Mouse (Mus musculus): ENCODE data around the gene G6pc3. TPM values are rescaled to one million over a fixed set of nuclear protein-coding genes. Genes with fewer than 3 reads are reported as not detected.
A peak's percentile ranks its signal among the peaks of the same experiment; 100 is the strongest.
"Not testable (repeated sequence)": the region's sequence is repeated elsewhere in the genome, so short reads cannot be mapped to it uniquely, and the experiment has no call there.

The G6pc3 gene
- 130 and 136 TPM in 2 replicates for polyA plus RNA-seq (2012; rRNA removed)

- DNase-seq (ENCODE audit: low read depth), result peak; percentile 33
Observed at GRCm38 (mm10) chr11:102189461-102190436, at the start of gene G6pc3. Gene G6pc3 (plus strand): TSS chr11:102189620.

DNA sequence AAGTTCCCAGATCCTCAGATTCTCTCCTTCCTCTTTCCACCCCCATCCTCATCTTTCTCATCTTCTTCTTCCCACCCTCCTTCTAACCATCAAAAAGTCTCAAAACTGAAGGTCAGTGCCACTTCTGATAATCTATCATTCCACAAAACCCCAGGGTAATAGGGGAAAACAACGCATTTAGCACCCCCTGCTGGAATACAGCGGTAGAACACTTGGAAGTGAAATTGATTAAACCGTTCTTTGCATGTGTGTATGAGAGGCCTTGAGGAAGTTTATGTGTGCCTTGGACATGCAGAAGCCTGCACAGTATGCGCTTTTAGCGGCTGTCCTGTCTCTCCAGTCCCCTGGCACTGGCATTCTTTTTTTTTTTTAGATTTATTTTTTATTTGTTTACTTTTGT is 48.9 kb upstream of the G6pc3 start:
- no peak for DNase-seq (ENCODE audit: low read depth)

DNA sequence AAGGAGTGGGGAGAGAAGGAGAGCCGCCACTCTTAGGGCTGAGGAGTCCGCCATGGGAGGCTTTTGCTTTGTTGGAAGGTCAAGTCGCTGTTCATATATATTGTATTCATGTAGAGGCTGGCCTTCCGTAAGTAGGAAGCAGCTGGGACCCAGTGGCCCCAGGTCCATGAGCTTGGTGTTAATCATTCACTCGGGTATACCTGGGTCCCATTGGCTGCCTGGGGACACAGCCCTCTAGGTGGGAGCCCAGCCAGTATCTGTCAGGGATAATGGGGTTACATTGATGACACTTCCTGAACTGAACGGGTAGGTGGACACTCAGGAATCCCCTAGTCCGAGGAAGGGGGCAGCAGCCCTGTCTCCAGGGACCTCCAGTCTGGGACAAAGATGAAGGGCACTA is 47.1 kb upstream of the G6pc3 start:
- DNase-seq (ENCODE audit: low read depth), result no peak

- no peak for DNase-seq (ENCODE audit: low read depth)
Observed at GRCm38 (mm10) chr11:102144957-102145470, 44.4 kb upstream of the G6pc3 start.

- DNase-seq (ENCODE audit: low read depth), result no peak
Observed at GRCm38 (mm10) chr11:102145471-102146001, 43.9 kb upstream of the G6pc3 start, which contains the start of gene Nags. Gene Nags (plus strand): TSS chr11:102145513.

GRCm38 (mm10) chr11:102146005-102146404 is 43.4 kb upstream of the G6pc3 start:
- DNase-seq (ENCODE audit: low read depth), result no peak

DNA sequence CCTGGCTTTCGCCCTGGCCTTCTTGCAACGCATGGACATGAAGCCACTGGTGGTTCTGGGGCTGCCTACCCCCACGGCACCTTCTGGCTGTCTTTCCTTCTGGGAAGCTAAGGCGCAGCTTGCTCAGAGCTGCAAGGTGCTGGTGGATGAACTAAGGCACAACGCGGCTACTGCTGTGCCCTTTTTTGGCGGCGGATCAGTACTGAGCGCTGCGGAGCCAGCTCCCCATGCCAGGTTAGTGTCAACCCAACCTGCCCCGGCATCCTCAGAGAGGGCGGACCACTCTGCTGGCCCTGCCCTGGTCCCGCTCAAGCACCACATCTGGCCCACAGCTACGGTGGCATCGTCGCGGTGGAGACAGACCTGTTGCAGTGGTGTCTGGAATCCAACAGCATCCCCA is 42.9 kb upstream of the G6pc3 start:
- DNase-seq (ENCODE audit: low read depth), result no peak

- no peak for DNase-seq (ENCODE audit: low read depth)
Observed at GRCm38 (mm10) chr11:102147213-102147989, 42.0 kb upstream of the G6pc3 start.

- peak; percentile 46 for DNase-seq (ENCODE audit: low read depth)
Observed at GRCm38 (mm10) chr11:102156039-102156785, 33.2 kb upstream of the G6pc3 start, which contains the start of gene Tmem101. Gene Tmem101 (minus strand): TSS chr11:102156404.

GRCm38 (mm10) chr11:102156786-102157089 is 32.7 kb upstream of the G6pc3 start:
- DNase-seq (ENCODE audit: low read depth), result no peak

DNA sequence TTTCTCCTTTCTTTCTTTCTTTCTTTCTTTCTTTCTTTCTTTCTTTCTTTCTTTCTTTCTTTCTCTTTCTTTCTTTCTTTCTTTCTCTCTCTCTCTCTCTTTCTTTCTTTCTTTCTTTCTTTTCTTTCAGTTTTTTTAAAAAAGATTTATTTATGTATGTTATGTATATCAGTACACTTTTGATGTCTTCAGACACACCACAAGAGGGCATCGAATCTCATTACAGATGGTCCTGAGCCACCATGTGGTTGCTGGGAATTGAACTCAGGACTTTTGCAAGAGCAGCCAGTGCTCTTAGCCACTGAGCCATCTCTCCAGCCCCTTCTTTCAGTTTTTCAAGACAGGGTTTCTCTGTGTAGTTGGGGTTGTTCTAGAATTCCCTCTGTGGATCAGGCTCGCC is 31.4 kb upstream of the G6pc3 start:
- DNase-seq (ENCODE audit: low read depth), result not testable (repeated sequence)

GRCm38 (mm10) chr11:102159781-102160180 is 29.6 kb upstream of the G6pc3 start:
- peak; percentile 66 for DNase-seq (ENCODE audit: low read depth)

DNA sequence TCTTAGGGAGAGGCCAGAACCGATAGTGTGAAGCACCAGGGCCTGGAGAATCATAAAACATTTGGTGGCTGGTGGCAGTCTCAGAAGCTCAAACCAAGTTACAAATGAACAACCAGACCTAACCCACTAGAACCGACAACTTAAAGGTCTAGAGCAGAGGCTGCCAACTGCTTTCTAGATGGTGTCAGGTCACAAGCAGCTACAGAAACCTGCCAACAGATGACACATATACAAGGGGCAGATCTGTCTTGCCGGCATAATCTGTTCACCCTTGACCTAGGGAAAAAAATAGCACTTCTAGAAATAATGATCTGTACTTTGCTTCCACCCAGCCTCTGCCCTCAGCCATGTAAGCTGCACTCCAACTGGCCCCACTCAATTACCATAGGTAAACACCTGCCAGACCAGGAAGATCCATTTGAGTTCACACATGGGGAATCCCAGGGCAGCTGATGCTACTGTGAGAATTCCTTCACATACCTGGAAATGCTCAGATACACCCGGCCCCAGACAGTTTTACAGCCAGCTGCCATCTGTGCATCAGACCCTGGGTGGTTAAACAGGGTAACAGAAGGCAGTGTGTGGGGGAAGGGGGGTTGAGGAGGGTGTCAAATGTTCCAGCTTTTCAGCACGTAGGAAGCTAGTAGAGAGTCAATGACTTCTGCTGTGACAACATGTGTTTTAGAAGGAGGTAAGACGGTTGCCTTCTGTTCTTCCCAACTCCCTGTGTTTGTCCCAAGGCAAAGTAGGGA is 23.3 kb upstream of the G6pc3 start:
- no peak for DNase-seq (ENCODE audit: low read depth)

- DNase-seq (ENCODE audit: low read depth), result no peak
Observed at GRCm38 (mm10) chr11:102167539-102167938, 21.9 kb upstream of the G6pc3 start.

DNA sequence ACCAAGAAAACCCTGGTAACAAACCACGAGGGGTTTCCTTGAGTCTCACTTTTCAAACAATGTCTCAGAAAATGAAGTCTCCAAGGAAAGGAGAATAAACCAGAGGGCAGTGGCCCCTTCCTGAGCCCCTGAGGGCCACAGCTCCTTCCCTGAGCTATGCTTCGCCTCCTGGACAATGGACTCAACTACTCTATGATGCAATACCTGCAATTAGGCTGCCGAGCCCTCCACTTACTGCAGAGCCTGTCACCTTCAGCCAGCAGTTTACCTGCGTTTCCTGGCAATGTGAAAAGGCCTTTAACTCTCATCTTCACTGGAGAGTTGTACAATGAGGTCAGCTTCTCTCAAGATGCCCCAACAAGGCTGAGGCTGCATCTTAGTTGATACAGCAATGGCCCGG is 20.7 kb upstream of the G6pc3 start:
- no peak for DNase-seq (ENCODE audit: low read depth)

DNA sequence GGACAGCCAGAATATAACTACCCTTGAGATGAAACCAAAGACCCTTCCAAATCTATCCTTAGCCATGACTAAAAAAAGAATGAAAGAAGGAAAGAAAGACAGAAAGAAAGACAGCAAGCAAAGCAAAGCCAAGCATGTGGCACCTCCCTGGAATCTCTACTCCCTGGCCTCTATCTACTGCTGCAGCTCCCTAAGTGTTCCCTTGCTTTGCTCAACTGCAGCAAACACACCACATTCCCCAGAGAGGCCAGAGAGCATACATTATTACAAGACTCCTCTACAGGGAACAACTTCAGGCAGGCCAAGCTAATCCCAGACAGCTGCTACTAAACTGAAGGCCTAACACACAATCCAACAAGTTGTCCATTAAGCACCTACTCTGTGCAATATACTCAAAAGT is 9.6 kb upstream of the G6pc3 start:
- no peak for DNase-seq (ENCODE audit: low read depth)

DNA sequence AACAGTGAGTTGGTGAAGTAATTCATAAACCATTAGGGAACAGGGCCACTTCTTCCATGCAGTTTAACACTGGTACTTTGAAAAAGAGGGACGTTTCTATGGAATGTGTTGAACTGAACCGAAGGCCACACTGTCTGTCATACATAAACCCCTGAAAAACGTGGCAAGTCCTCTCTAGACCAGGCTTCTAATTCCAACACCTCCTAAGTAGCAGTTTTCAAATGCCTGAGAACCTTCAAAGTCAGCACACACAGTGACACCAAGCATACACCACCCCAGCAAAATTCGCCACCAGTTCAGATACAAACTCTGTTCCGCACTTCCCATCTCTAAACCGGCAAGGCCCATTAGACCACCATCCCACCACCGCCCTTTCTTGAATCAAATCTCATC is 5.2 kb upstream of the G6pc3 start:
- no peak for DNase-seq (ENCODE audit: low read depth)

DNA sequence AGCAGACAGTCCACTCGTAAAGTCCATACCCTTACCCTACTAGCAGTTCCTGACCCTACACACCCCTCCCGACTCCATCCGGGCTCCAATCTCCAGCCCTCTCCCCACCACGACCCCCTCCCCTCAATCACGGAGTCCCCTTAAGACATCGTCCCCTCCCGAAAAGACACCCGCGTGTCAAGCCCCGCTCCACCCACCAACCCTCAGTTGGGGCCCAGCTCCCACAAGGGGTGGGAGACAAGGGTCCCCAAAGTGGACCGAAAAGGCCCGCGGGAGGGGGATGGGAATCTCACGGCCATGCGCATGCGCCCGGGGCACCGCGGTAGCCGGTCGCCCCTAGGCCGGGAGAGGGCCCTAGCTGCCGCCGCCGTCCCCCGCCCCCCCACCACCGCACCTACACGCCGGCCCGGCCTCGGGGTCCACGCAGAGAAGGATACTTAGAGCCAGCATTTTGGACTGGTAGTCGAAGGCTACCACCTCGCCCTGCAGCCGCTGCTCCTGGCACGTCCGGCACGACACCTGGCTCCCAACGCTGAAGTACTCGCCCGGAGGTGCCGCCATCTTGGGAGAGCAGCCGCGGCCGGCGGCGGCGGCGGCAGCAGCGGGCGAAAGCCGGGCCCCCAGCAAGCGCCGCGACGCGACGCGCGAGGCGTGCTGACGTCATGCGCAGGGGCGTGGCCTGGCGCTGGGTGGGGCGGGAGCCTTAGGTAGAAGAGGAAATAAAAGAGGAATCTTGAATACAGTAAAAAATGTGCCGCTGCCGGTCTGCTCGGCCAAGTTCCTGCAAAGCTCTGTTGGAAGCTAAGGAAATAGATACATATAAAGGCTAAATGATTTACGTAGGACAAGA is 4.5 kb upstream of the G6pc3 start, which contains the start of gene Lsm12:
Lsm12 (minus strand) TSS at position 651 of the 850 bp plus-strand sequence.
- peak; percentile 26 for DNase-seq (ENCODE audit: low read depth)

GRCm38 (mm10) chr11:102185677-102186076 is 3.7 kb upstream of the G6pc3 start:
- DNase-seq (ENCODE audit: low read depth), result no peak

GRCm38 (mm10) chr11:102186235-102186634 is 3.2 kb upstream of the G6pc3 start:
- DNase-seq (ENCODE audit: low read depth), result no peak
